Mouse (Mus musculus) stomach, embryonic 14.5 days (tissue): Measurements from ENCODE around the gene Anapc16. TPM values are rescaled to one million over a fixed set of nuclear protein-coding genes. Genes with fewer than 3 reads are reported as not detected.

ENCODE experiments used
- ATAC-seq: fragments of 200-750 bp; cut with Nextera tagmentation; 2 replicates; pipeline ENCODE4 v1.8.0; 2017; ENCODE audit warnings: low read depth, moderate TSS enrichment; ENCODE audit not compliant: insufficient number of reproducible peaks, insufficient read depth, low FRiP score
- H3K27ac ChIP-seq: fragments of 300-500 bp; sonication (generic); 2 replicates; pipeline ENCODE4 v1.5.1; 2014; ENCODE audit warnings: mild to moderate bottlenecking, low read length, moderate library complexity, mixed read lengths
- H3K27me3 ChIP-seq: fragments of 300-500 bp; sonication (generic); 2 replicates; pipeline ENCODE4 v1.6.1; 2014; ENCODE audit warnings: low read length, control low read depth, mixed read lengths; ENCODE audit not compliant: control insufficient read depth, insufficient read depth
- H3K36me3 ChIP-seq: fragments of 300-500 bp; sonication (generic); 2 replicates; pipeline ENCODE4 v1.6.1; 2014; ENCODE audit warnings: mild to moderate bottlenecking, control low read depth, low read length, moderate library complexity, mixed read lengths; ENCODE audit not compliant: control insufficient read depth, insufficient read depth
- H3K4me1 ChIP-seq: fragments of 300-500 bp; sonication (generic); 2 replicates; pipeline ENCODE4 v1.6.1; 2014; ENCODE audit warnings: low read length, control low read depth, mixed read lengths; ENCODE audit not compliant: control insufficient read depth, insufficient read depth
- H3K4me2 ChIP-seq: fragments of 300-500 bp; sonication (generic); replicated peaks from 2 replicates; pipeline ENCODE4 v1.6.1; 2014; ENCODE audit warnings: low read depth, low read length, control low read depth
- H3K4me3 ChIP-seq: fragments of 300-500 bp; sonication (generic); 2 replicates; pipeline ENCODE4 v1.5.1; 2014; ENCODE audit warnings: low read depth, low read length, control low read depth
- H3K9ac ChIP-seq: fragments of 300-500 bp; sonication (generic); replicated peaks from 2 replicates; pipeline ENCODE4 v1.6.1; 2014; ENCODE audit warnings: low read depth, mild to moderate bottlenecking, control low read depth, low read length, moderate library complexity, mixed read lengths
- H3K9me3 ChIP-seq: fragments of 300-500 bp; sonication (generic); 2 replicates; pipeline ENCODE4 v1.6.1; 2016; ENCODE audit warnings: low read depth, low read length, control low read depth; ENCODE audit not compliant: control insufficient read depth
- WGBS: fragments of 180-500 bp; shearing (Covaris S2); extraction: QIAGEN DNeasy Blood & Tissue Kit; methylation state at CpG from one replicate; pipeline ENCODE4 v1.1.7; 2014; 5-methylcytosine and 5-hydroxymethylcytosine counted together
- polyA plus RNA-seq: library from polyadenylated mRNA; unstranded; fragments of >200 nt; fragmentation: Nextera tagmentation; extraction: Ambion mirVana; gene quantifications from 2 replicates; pipeline ENCODE4 v1.2.1, GENCODE M21; 2014

Gene Anapc16
- polyA plus RNA-seq, 1 experiment from 2014 or later: 118 TPM

- ATAC-seq: no peak
- H3K4me3 ChIP-seq: no peak overlapping the region
- peak overlapping the region; percentile 82 for H3K27ac ChIP-seq
- 29% methylated on average over 9 of the region's 9 CpGs for WGBS
- no peaks in the 10 kb centered on the region for H3K9me3 ChIP-seq
- H3K36me3 ChIP-seq: no peaks in the 10 kb centered on the region
- H3K9ac ChIP-seq: 0 out of 2 replicates have a peak overlapping the region, but pooled peaks have one; percentile 2
- peak overlapping the region; percentile 34 for H3K4me2 ChIP-seq
- H3K4me1 ChIP-seq: peaks cover 25% of the 10 kb centered on the region
- no peaks in the 10 kb centered on the region for H3K27me3 ChIP-seq
These were observed 37.6 kb downstream of the Anapc16 start for GRCm38 (mm10) chr10:59965362-59965695.

- Histone ChIP-seq H3K27ac (peak overlapping the region; percentile 82), H3K4me3 (no peak overlapping the region), H3K9me3 (no peaks in the 10 kb centered on the region), H3K4me2 (peak overlapping the region; percentile 34), H3K27me3 (no peaks in the 10 kb centered on the region), H3K36me3 (no peaks in the 10 kb centered on the region), H3K4me1 (peaks cover 24% of the 10 kb centered on the region), H3K9ac (0 out of 2 replicates have a peak overlapping the region, but pooled peaks have one; percentile 2)
- 3% methylated on average over 22 of the region's 23 CpGs for WGBS
- peak; percentile 83 for ATAC-seq
These were observed 38.2 kb downstream of the Anapc16 start for GRCm38 (mm10) chr10:59964504-59965361.

- ATAC-seq: no peak
These were observed 39.3 kb downstream of the Anapc16 start for GRCm38 (mm10) chr10:59963609-59964008.

GRCm38 (mm10) chr10:59959517-59959916 is 43.4 kb downstream of the Anapc16 start:
- 74% methylated on average over 12 of the region's 12 CpGs for WGBS

More at GRCm38 (mm10) chr10:59963609-59964008, 39.3 kb downstream of the Anapc16 start:
- Histone ChIP-seq H3K9me3 (no peaks in the 10 kb centered on the region), H3K9ac (no peak overlapping the region), H3K4me2 (no peak overlapping the region), H3K4me3 (no peak overlapping the region), H3K27me3 (no peaks in the 10 kb centered on the region), H3K27ac (peak overlapping the region; percentile 82; the same call in 1 of the 2 replicates), H3K4me1 (peaks cover 24% of the 10 kb centered on the region), H3K36me3 (no peaks in the 10 kb centered on the region)
- 57% methylated on average over 2 of the region's 2 CpGs for WGBS

GRCm38 (mm10) chr10:59958458-59958857 is 44.5 kb downstream of the Anapc16 start:
- no peaks in the 10 kb centered on the region for H3K36me3 ChIP-seq

More at GRCm38 (mm10) chr10:59959517-59959916, 43.4 kb downstream of the Anapc16 start:
- no peaks in the 10 kb centered on the region for H3K36me3 ChIP-seq
- no peak overlapping the region for H3K4me2 ChIP-seq
- no peaks in the 10 kb centered on the region for H3K27me3 ChIP-seq
- peaks cover 15% of the 10 kb centered on the region for H3K4me1 ChIP-seq
- H3K9me3 ChIP-seq: no peaks in the 10 kb centered on the region
- H3K4me3 ChIP-seq: no peak overlapping the region
- ATAC-seq: no peak
- H3K27ac ChIP-seq: no peak overlapping the region
- no peak overlapping the region for H3K9ac ChIP-seq

GRCm38 (mm10) chr10:59957171-59958149 is 45.5 kb downstream of the Anapc16 start:
- no peak overlapping the region for H3K27ac ChIP-seq
- no peak overlapping the region for H3K4me2 ChIP-seq
- H3K4me3 ChIP-seq: no peak overlapping the region
- WGBS: 32% methylated on average over 25 of the region's 25 CpGs
- H3K9ac ChIP-seq: no peak overlapping the region; the same call in 1 of the 2 replicates
- no peaks in the 10 kb centered on the region for H3K27me3 ChIP-seq
- peaks cover 9% of the 10 kb centered on the region; the same call in 1 of the 2 replicates for H3K4me1 ChIP-seq
- no peaks in the 10 kb centered on the region for H3K36me3 ChIP-seq
- H3K9me3 ChIP-seq: no peaks in the 10 kb centered on the region
- no peak for ATAC-seq

More at GRCm38 (mm10) chr10:59958458-59958857, 44.5 kb downstream of the Anapc16 start:
- no peak overlapping the region for H3K4me3 ChIP-seq
- H3K4me1 ChIP-seq: peaks cover 9% of the 10 kb centered on the region; the same call in 1 of the 2 replicates
- no peak overlapping the region for H3K27ac ChIP-seq
- 53% methylated on average over 5 of the region's 5 CpGs for WGBS
- no peaks in the 10 kb centered on the region for H3K9me3 ChIP-seq
- no peak overlapping the region for H3K9ac ChIP-seq
- no peak for ATAC-seq
- H3K4me2 ChIP-seq: no peak overlapping the region
- H3K27me3 ChIP-seq: no peaks in the 10 kb centered on the region

- Histone ChIP-seq H3K4me1 (peaks cover 9% of the 10 kb centered on the region; the same call in 1 of the 2 replicates), H3K9me3 (no peaks in the 10 kb centered on the region), H3K27ac (no peak overlapping the region), H3K27me3 (no peaks in the 10 kb centered on the region), H3K9ac (no peak overlapping the region), H3K36me3 (no peaks in the 10 kb centered on the region), H3K4me2 (no peak overlapping the region), H3K4me3 (no peak overlapping the region)
- ATAC-seq: no peak
- WGBS: 71% methylated on average over 5 of the region's 5 CpGs
These were observed 46.3 kb downstream of the Anapc16 start for GRCm38 (mm10) chr10:59956681-59957080.

GRCm38 (mm10) chr10:59953564-59954039 is 49.3 kb downstream of the Anapc16 start:
- WGBS: 17% methylated on average over 7 of the region's 7 CpGs
- no peak overlapping the region for H3K4me2 ChIP-seq
- no peak overlapping the region for H3K4me3 ChIP-seq
- ATAC-seq: no peak
- no peaks in the 10 kb centered on the region for H3K9me3 ChIP-seq
- H3K4me1 ChIP-seq: peaks cover 29% of the 10 kb centered on the region
- H3K27ac ChIP-seq: no peak overlapping the region
- no peaks in the 10 kb centered on the region for H3K36me3 ChIP-seq
- no peaks in the 10 kb centered on the region for H3K27me3 ChIP-seq
- no peak overlapping the region for H3K9ac ChIP-seq
